Mouse (Mus musculus) neural tube, embryonic 15.5 days (tissue): ENCODE data around the gene Fanci. TPM values are rescaled to one million over a fixed set of nuclear protein-coding genes. Genes with fewer than 3 reads are reported as not detected.

Source experiments
- ATAC-seq: fragments of 200-750 bp; cut with Nextera tagmentation; 2 replicates; pipeline ENCODE4 v1.8.0; 2017; ENCODE audit warnings: mild to moderate bottlenecking, moderate TSS enrichment, moderate library complexity; ENCODE audit not compliant: low FRiP score
- H3K27ac ChIP-seq: fragments of 300-500 bp; sonication (generic); replicated peaks from 2 replicates; pipeline ENCODE4 v1.5.1; 2015; ENCODE audit warnings: mild to moderate bottlenecking, inconsistent platforms
- H3K27me3 ChIP-seq: fragments of 300-500 bp; sonication (generic); replicated peaks from 2 replicates; pipeline ENCODE4 v1.6.1; 2015; ENCODE audit warnings: inconsistent platforms
- H3K36me3 ChIP-seq: fragments of 300-500 bp; sonication (generic); 2 replicates; pipeline ENCODE4 v1.6.1; 2015; ENCODE audit warnings: inconsistent platforms
- H3K4me1 ChIP-seq: fragments of 300-500 bp; sonication (generic); 2 replicates; pipeline ENCODE4 v1.6.1; 2015; ENCODE audit warnings: inconsistent platforms
- H3K4me2 ChIP-seq: fragments of 300-500 bp; sonication (generic); 2 replicates; pipeline ENCODE4 v1.6.1; 2015; ENCODE audit warnings: inconsistent platforms, mild to moderate bottlenecking, moderate library complexity
- H3K4me3 ChIP-seq: fragments of 300-500 bp; sonication (generic); replicated peaks from 2 replicates; pipeline ENCODE4 v1.5.1; 2015; ENCODE audit warnings: mild to moderate bottlenecking, inconsistent platforms
- H3K9ac ChIP-seq: fragments of 300-500 bp; sonication (generic); replicated peaks from 2 replicates; pipeline ENCODE4 v1.6.1; 2015; ENCODE audit warnings: mild to moderate bottlenecking, inconsistent platforms
- H3K9me3 ChIP-seq: fragments of 300-500 bp; sonication (generic); replicated peaks from 2 replicates; pipeline ENCODE4 v1.6.1; 2016; ENCODE audit warnings: inconsistent platforms
- WGBS: fragments of 180-500 bp; shearing (Covaris S2); methylation state at CpG from one replicate; pipeline ENCODE4 v1.1.7; 2015; ENCODE audit warnings: mixed read lengths; 5-methylcytosine and 5-hydroxymethylcytosine counted together
- polyA plus RNA-seq: library from polyadenylated mRNA; unstranded; fragments of >200 nt; fragmentation: Nextera tagmentation; extraction: Ambion mirVana; gene quantifications from 2 replicates; pipeline ENCODE4 v1.2.1, GENCODE M21; 2015

Fanci gene
- polyA plus RNA-seq, 1 experiment from 2014 or later = 1.6 TPM

- peaks cover 16% of the 10 kb centered on the region for H3K4me1 ChIP-seq
- 83% methylated on average over 5 of the region's 5 CpGs for WGBS
- ATAC-seq = no peak
- H3K36me3 ChIP-seq = no peaks in the 10 kb centered on the region
- H3K4me3 ChIP-seq = no peak overlapping the region
- H3K9ac ChIP-seq = no peak overlapping the region
- no peaks in the 10 kb centered on the region for H3K9me3 ChIP-seq
- H3K27ac ChIP-seq = no peak overlapping the region
- no peaks in the 10 kb centered on the region for H3K27me3 ChIP-seq
- no peak overlapping the region for H3K4me2 ChIP-seq
Observed at GRCm38 (mm10) chr7:79390141-79390708, 1.5 kb upstream of the Fanci start.

GRCm38 (mm10) chr7:79391471-79391870, 258 bp upstream of the Fanci start:
- 17% methylated on average over 3 of the region's 3 CpGs for WGBS

GRCm38 (mm10) chr7:79392860-79393513, 1.3 kb downstream of the Fanci start:
- Histone ChIP-seq H3K27me3 (no peaks in the 10 kb centered on the region), H3K9ac (no peak overlapping the region), H3K36me3 (no peaks in the 10 kb centered on the region), H3K9me3 (no peaks in the 10 kb centered on the region), H3K4me2 (peak overlapping the region; percentile 99), H3K27ac (no peak overlapping the region), H3K4me3 (peak overlapping the region; percentile 61), H3K4me1 (peaks cover 19% of the 10 kb centered on the region)
- 69% methylated on average over 9 of the region's 9 CpGs for WGBS
- no peak for ATAC-seq

More at GRCm38 (mm10) chr7:79391471-79391870, 258 bp upstream of the Fanci start:
- H3K27ac ChIP-seq = peak overlapping the region; percentile 86
- peak overlapping the region; percentile 70 for H3K9ac ChIP-seq
- H3K4me3 ChIP-seq = peak overlapping the region; percentile 61
- H3K36me3 ChIP-seq = no peaks in the 10 kb centered on the region
- ATAC-seq = no peak
- peaks cover 16% of the 10 kb centered on the region for H3K4me1 ChIP-seq
- peak overlapping the region; percentile 99 for H3K4me2 ChIP-seq
- H3K27me3 ChIP-seq = no peaks in the 10 kb centered on the region
- H3K9me3 ChIP-seq = no peaks in the 10 kb centered on the region

- Histone ChIP-seq H3K27me3 (no peaks in the 10 kb centered on the region), H3K4me2 (no peak overlapping the region), H3K36me3 (no peaks in the 10 kb centered on the region), H3K4me3 (no peak overlapping the region), H3K9ac (no peak overlapping the region), H3K4me1 (peaks cover 20% of the 10 kb centered on the region), H3K9me3 (no peaks in the 10 kb centered on the region), H3K27ac (no peak overlapping the region)
- 97% methylated on average over 7 of the region's 7 CpGs for WGBS
- ATAC-seq = no peak
Observed at GRCm38 (mm10) chr7:79393924-79394323, 2.2 kb downstream of the Fanci start.

GRCm38 (mm10) chr7:79394666-79395065, 2.9 kb downstream of the Fanci start:
- H3K27ac ChIP-seq = no peak overlapping the region
- WGBS = 68% methylated on average over 7 of the region's 7 CpGs
- no peak for ATAC-seq
- H3K36me3 ChIP-seq = no peaks in the 10 kb centered on the region
- peaks cover 20% of the 10 kb centered on the region for H3K4me1 ChIP-seq
- no peak overlapping the region for H3K4me3 ChIP-seq
- H3K27me3 ChIP-seq = no peaks in the 10 kb centered on the region
- H3K9ac ChIP-seq = no peak overlapping the region
- no peaks in the 10 kb centered on the region for H3K9me3 ChIP-seq
- no peak overlapping the region for H3K4me2 ChIP-seq

- no peak overlapping the region for H3K4me3 ChIP-seq
- no peak for ATAC-seq
- 89% methylated on average over 7 of the region's 7 CpGs for WGBS
Observed at GRCm38 (mm10) chr7:79395186-79395585, 3.5 kb downstream of the Fanci start.

GRCm38 (mm10) chr7:79397446-79397963, 5.8 kb downstream of the Fanci start:
- H3K27me3 ChIP-seq = no peaks in the 10 kb centered on the region
- peaks cover 13% of the 10 kb centered on the region for H3K4me1 ChIP-seq
- no peaks in the 10 kb centered on the region for H3K36me3 ChIP-seq
- 40% methylated on average over 10 of the region's 10 CpGs for WGBS
- H3K4me2 ChIP-seq = no peak overlapping the region
- H3K27ac ChIP-seq = no peak overlapping the region
- no peak overlapping the region for H3K9ac ChIP-seq
- H3K9me3 ChIP-seq = no peaks in the 10 kb centered on the region
- no peak overlapping the region for H3K4me3 ChIP-seq
- no peak; the same call in 1 of the 2 replicates for ATAC-seq

More at GRCm38 (mm10) chr7:79395186-79395585, 3.5 kb downstream of the Fanci start:
- no peaks in the 10 kb centered on the region for H3K36me3 ChIP-seq
- H3K27me3 ChIP-seq = no peaks in the 10 kb centered on the region
- H3K9ac ChIP-seq = no peak overlapping the region
- H3K4me2 ChIP-seq = no peak overlapping the region
- H3K4me1 ChIP-seq = peaks cover 20% of the 10 kb centered on the region
- no peak overlapping the region for H3K27ac ChIP-seq
- H3K9me3 ChIP-seq = no peaks in the 10 kb centered on the region

- H3K9me3 ChIP-seq = no peaks in the 10 kb centered on the region
- H3K4me1 ChIP-seq = peaks cover 9% of the 10 kb centered on the region
- no peak overlapping the region for H3K9ac ChIP-seq
- ATAC-seq = no peak
- WGBS = 86% methylated on average over 8 of the region's 8 CpGs
- no peak overlapping the region for H3K27ac ChIP-seq
- H3K36me3 ChIP-seq = no peaks in the 10 kb centered on the region
- H3K4me3 ChIP-seq = no peak overlapping the region
- H3K4me2 ChIP-seq = no peak overlapping the region
- H3K27me3 ChIP-seq = no peaks in the 10 kb centered on the region
Observed at GRCm38 (mm10) chr7:79398426-79398825, 6.7 kb downstream of the Fanci start.

- Histone ChIP-seq H3K4me1 (peaks cover 9% of the 10 kb centered on the region), H3K9me3 (no peaks in the 10 kb centered on the region), H3K4me2 (no peak overlapping the region), H3K27ac (no peak overlapping the region), H3K9ac (no peak overlapping the region), H3K27me3 (no peaks in the 10 kb centered on the region), H3K36me3 (no peaks in the 10 kb centered on the region), H3K4me3 (no peak overlapping the region)
- no peak for ATAC-seq
- WGBS = 80% methylated on average over 12 of the region's 12 CpGs
Observed at GRCm38 (mm10) chr7:79398971-79399370, 7.2 kb downstream of the Fanci start.

- Histone ChIP-seq H3K9ac (no peak overlapping the region), H3K4me3 (no peak overlapping the region), H3K27me3 (no peaks in the 10 kb centered on the region), H3K4me1 (peaks cover 9% of the 10 kb centered on the region), H3K36me3 (no peaks in the 10 kb centered on the region), H3K4me2 (no peak overlapping the region), H3K27ac (no peak overlapping the region), H3K9me3 (no peaks in the 10 kb centered on the region)
- no peak for ATAC-seq
- 87% methylated on average over 3 of the region's 3 CpGs for WGBS
Observed at GRCm38 (mm10) chr7:79400296-79400695, 8.6 kb downstream of the Fanci start.

- 38% methylated on average over 18 of the region's 18 CpGs for WGBS
- peak overlapping the region; percentile 34 for H3K4me2 ChIP-seq
Observed at GRCm38 (mm10) chr7:79414449-79415375, 23.0 kb downstream of the Fanci start.

More at GRCm38 (mm10) chr7:79414449-79415375, 23.0 kb downstream of the Fanci start:
- Histone ChIP-seq H3K9ac (no peak overlapping the region), H3K9me3 (no peaks in the 10 kb centered on the region), H3K4me3 (no peak overlapping the region), H3K4me1 (peaks cover 8% of the 10 kb centered on the region; the same call in 1 of the 2 replicates), H3K27me3 (no peaks in the 10 kb centered on the region), H3K36me3 (no peaks in the 10 kb centered on the region), H3K27ac (peak overlapping the region; percentile 58)
- peak; percentile 57; the same call in 1 of the 2 replicates for ATAC-seq
